In the genomic region with DNA sequence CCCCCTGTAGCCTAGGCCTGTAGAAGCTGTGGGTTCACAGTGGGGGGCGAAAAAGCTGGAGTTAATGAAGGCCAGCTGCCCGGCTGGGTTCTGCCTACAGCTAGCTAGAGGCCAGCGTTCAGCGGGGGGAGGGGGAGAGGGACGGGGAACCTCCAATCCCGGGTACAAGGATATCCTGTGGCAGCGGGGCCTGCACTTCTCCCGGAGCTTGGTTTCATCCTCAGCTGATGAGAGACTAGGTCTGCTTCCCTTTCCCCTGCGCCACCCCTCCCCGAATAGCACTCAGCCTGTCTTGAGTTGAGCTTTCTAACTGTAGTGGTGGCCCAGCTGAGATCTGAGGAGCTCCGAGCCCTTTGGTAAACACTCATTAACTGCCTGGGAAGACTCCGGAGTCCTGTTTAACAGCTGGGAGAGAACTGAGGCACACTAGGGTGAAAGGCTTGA, we compare ENCODE assay signal across 9 mouse cellular contexts. TPM values are rescaled to one million over a fixed set of nuclear protein-coding genes. Genes with fewer than 3 reads are reported as not detected.
DNase-seq lines count a peak whose midpoint lies in the region; ATAC-seq and TF ChIP-seq lines count a peak whose summit lies in the region.
"Had no signal": no experiment of that assay in that cellular context is flagged by ENCODE, and none has a peak within 500 bp of the region (broad histone marks: within the 10 kb centered on the region; RNA-seq: fewer than 3 reads in every experiment).

No protein-coding gene starts in this region.

- H3K27ac ChIP-seq in heart, adult 2 months: no peak overlapping the region; the same call in 1 of the 2 replicates
- H3K27ac ChIP-seq in liver, embryonic 11.5 days (ENCODE audit: low read depth, low read length): peak overlapping the region; percentile 68
- peak overlapping the region; percentile 72 for H3K27ac ChIP-seq in neural tube, embryonic 15.5 days (replicated peaks)

- H3K4me1 ChIP-seq in heart, adult 2 months (ENCODE audit: control insufficient read depth, insufficient read depth, low read length): peaks cover 30% of the 10 kb centered on the region
- peaks cover 55% of the 10 kb centered on the region for H3K4me1 ChIP-seq in liver, embryonic 11.5 days (replicated peaks; ENCODE audit: control insufficient read depth, insufficient read depth, low read length)
- peaks cover 86% of the 10 kb centered on the region for H3K4me1 ChIP-seq in neural tube, embryonic 15.5 days

- WGBS in heart, adult 2 months: 26% methylated on average over 12 of the region's 12 CpGs
- 17% methylated on average over 12 of the region's 12 CpGs for WGBS in liver, embryonic 11.5 days
- WGBS in neural tube, embryonic 15.5 days: 8% methylated on average over 12 of the region's 12 CpGs

- no peak for TF ChIP-seq POLR2A in heart, adult 2 months (IDR thresholded peaks at IDR 0.05; ENCODE audit: insufficient read depth, low read depth, low read length)

- no peak overlapping the region for H3K9ac ChIP-seq in heart, adult 2 months (ENCODE audit: low read depth, low read length)
- no peak overlapping the region for H3K9ac ChIP-seq in liver, embryonic 11.5 days (ENCODE audit: low read depth, low read length)
- H3K9ac ChIP-seq in neural tube, embryonic 15.5 days (replicated peaks): no peak overlapping the region

- no peaks in the 10 kb centered on the region for H3K79me2 ChIP-seq in heart, adult 2 months (replicated peaks; ENCODE audit: control insufficient read depth, insufficient read depth, low read length)

- H3K4me2 ChIP-seq in liver, embryonic 11.5 days: peak overlapping the region; percentile 10; the same call in 1 of the 2 replicates
- H3K4me2 ChIP-seq in neural tube, embryonic 15.5 days: peak overlapping the region; percentile 25

- peak; percentile 21 to 36 for DNase-seq in heart, adult 2 months
- DNase-seq in heart, postnatal 36 days: no peak
- peak; percentile 61 for DNase-seq in ZHBTc4 (ENCODE audit: low read depth, low spot score)
- DNase-seq in liver, embryonic 11.5 days (ENCODE audit: low spot score): no peak
- DNase-seq in frontal cortex, postnatal 14 days (ENCODE audit: low spot score in 2 of 2): no peak
- no peak for DNase-seq in right cerebral cortex, postnatal 36 days (ENCODE audit: low spot score in 2 of 2)

- H3K36me3 ChIP-seq in heart, adult 2 months (ENCODE audit: control insufficient read depth, insufficient read depth, low read length): no peaks in the 10 kb centered on the region
- peaks cover 10% of the 10 kb centered on the region; the same call in 1 of the 2 replicates for H3K36me3 ChIP-seq in liver, embryonic 11.5 days (ENCODE audit: control insufficient read depth, insufficient read depth, low read length)
- H3K36me3 ChIP-seq in neural tube, embryonic 15.5 days: no peaks in the 10 kb centered on the region

- no peak for TF ChIP-seq EP300 in heart, adult 2 months (IDR thresholded peaks at IDR 0.05; ENCODE audit: insufficient read depth, low read depth, low read length)

- H3K4me3 ChIP-seq in heart, adult 2 months: no peak overlapping the region
- H3K4me3 ChIP-seq in liver, embryonic 11.5 days (ENCODE audit: low read depth, low read length): no peak overlapping the region
- no peak overlapping the region for H3K4me3 ChIP-seq in neural tube, embryonic 15.5 days (replicated peaks)

- peak; percentile 38; the same call in 1 of the 2 replicates for ATAC-seq in granulocyte monocyte progenitor cell, adult 5-6 weeks (replicated peaks; ENCODE audit: poor library complexity, severe bottlenecking)
- ATAC-seq in liver, embryonic 11.5 days (replicated peaks; ENCODE audit: low FRiP score): no peak
- no peak for ATAC-seq in neural tube, embryonic 15.5 days (ENCODE audit: low FRiP score)
- ATAC-seq: Patski had no signal

- no peaks in the 10 kb centered on the region for H3K9me3 ChIP-seq in liver, embryonic 11.5 days (ENCODE audit: control insufficient read depth, low read length)
- H3K9me3 ChIP-seq in neural tube, embryonic 15.5 days (replicated peaks): no peaks in the 10 kb centered on the region

- intact Hi-C loops in heart, adult 2 months (cut with DNase I): loop anchor here (5.0 kb wide), 1 partner anchor 221 kb away; no protein-coding TSS in a partner anchor
- intact Hi-C loops in heart, postnatal 36 days (cut with DNase I): no loop called here

- TF ChIP-seq CTCF in heart, adult 2 months (IDR thresholded peaks at IDR 0.05): no peak

- no peaks in the 10 kb centered on the region for H3K27me3 ChIP-seq in heart, adult 2 months (ENCODE audit: control insufficient read depth, insufficient read depth, low read length)
- peaks cover 3% of the 10 kb centered on the region for H3K27me3 ChIP-seq in liver, embryonic 11.5 days (replicated peaks; ENCODE audit: control insufficient read depth, insufficient read depth, low read length)
- H3K27me3 ChIP-seq in neural tube, embryonic 15.5 days (replicated peaks): no peaks in the 10 kb centered on the region
- H3K27me3 ChIP-seq: Patski had no signal

RNA-seq across cellular contexts. Expression of a gene that starts 1.7 kb away (rescaled TPM):
- total RNA-seq in heart, adult 2 months (2021): 10 to 100 TPM; 10.1 to 12.8 TPM
- polyA plus RNA-seq in heart, adult 2 months (2012; rRNA removed): 7.1 and 10.9 TPM in 2 replicates
- total RNA-seq in heart, postnatal 36 days (2021): 10 to 100 TPM; 10.5 to 13.6 TPM
- 3.8 and 8.8 TPM in 2 replicates for total RNA-seq in granulocyte monocyte progenitor cell, adult 5-6 weeks (2014; fragmentation: Nextera tagmentation)
- total RNA-seq in granulocyte monocyte progenitor cell, adult 5-6 weeks (2017): 1.9 and 3.1 TPM in 2 replicates
- 18.6 and 20.1 TPM in 2 replicates for polyA plus RNA-seq in liver, embryonic 11.5 days (2014; fragmentation: Nextera tagmentation; extraction: Ambion mirVana)
- 17.3 and 19.9 TPM in 2 replicates for polyA plus RNA-seq in neural tube, embryonic 15.5 days (2015; fragmentation: Nextera tagmentation; extraction: Ambion mirVana)

RNA-seq across cellular contexts. Expression of a gene that starts 18.3 kb away (rescaled TPM):
- under 1 TPM; 0.13 to 0.32 TPM for total RNA-seq in heart, adult 2 months (2021)
- 0.14 and 0.26 TPM in 2 replicates for polyA plus RNA-seq in heart, adult 2 months (2012; rRNA removed)
- total RNA-seq in heart, postnatal 36 days (2021): under 1 TPM; 0.14 to 0.49 TPM
- 47.8 and 58.8 TPM in 2 replicates for total RNA-seq in granulocyte monocyte progenitor cell, adult 5-6 weeks (2014; fragmentation: Nextera tagmentation)
- total RNA-seq in granulocyte monocyte progenitor cell, adult 5-6 weeks (2017): 30.3 and 43.5 TPM in 2 replicates
- polyA plus RNA-seq in liver, embryonic 11.5 days (2014; fragmentation: Nextera tagmentation; extraction: Ambion mirVana): 96.3 and 114 TPM in 2 replicates
- 3.8 and 12.0 TPM in 2 replicates for polyA plus RNA-seq in neural tube, embryonic 15.5 days (2015; fragmentation: Nextera tagmentation; extraction: Ambion mirVana)

RNA-seq across cellular contexts. Expression of a gene that starts 56.9 kb away (rescaled TPM):
- under 1 TPM; 0.27 to 0.31 TPM for total RNA-seq in heart, adult 2 months (2021)
- polyA plus RNA-seq in heart, adult 2 months (2012; rRNA removed): 0.94 and 1.6 TPM in 2 replicates
- under 1 TPM; 0.33 to 0.36 TPM for total RNA-seq in heart, postnatal 36 days (2021)
- total RNA-seq in granulocyte monocyte progenitor cell, adult 5-6 weeks (2014; fragmentation: Nextera tagmentation): not detected in 2 replicates
- 1.8 TPM in 1 of 2 replicates, not detected in the other for total RNA-seq in granulocyte monocyte progenitor cell, adult 5-6 weeks (2017)
- polyA plus RNA-seq in liver, embryonic 11.5 days (2014; fragmentation: Nextera tagmentation; extraction: Ambion mirVana): 0.21 and 0.22 TPM in 2 replicates
- polyA plus RNA-seq in neural tube, embryonic 15.5 days (2015; fragmentation: Nextera tagmentation; extraction: Ambion mirVana): 2.2 and 3.0 TPM in 2 replicates

Comparison
In these comparisons a context has a peak if more than half of its experiments do, and no peak if none do; other contexts are left out.
1. DNase-seq: peak in heart, adult 2 months (2 of 2) and ZHBTc4 (single experiment); none in heart, postnatal 36 days (0 of 2), liver, embryonic 11.5 days (single experiment), frontal cortex, postnatal 14 days (0 of 2) and right cerebral cortex, postnatal 36 days (0 of 2).
2. RNA of a gene that starts 18.3 kb away (total RNA-seq): 30.3 to 58.8 TPM in granulocyte monocyte progenitor cell, adult 5-6 weeks; 0.14 to 0.49 TPM in heart, postnatal 36 days and 0.13 to 0.32 TPM in heart, adult 2 months; every median in the first group is over 10 times any median in the second.